Mouse (Mus musculus): Measurements from ENCODE around the gene Ets1. TPM values are rescaled to one million over a fixed set of nuclear protein-coding genes. Genes with fewer than 3 reads are reported as not detected.

Ets1 gene
- total and polyA plus RNA-seq, 3 experiments = 10.0 to 23.5 (median 19.8) TPM

DNA sequence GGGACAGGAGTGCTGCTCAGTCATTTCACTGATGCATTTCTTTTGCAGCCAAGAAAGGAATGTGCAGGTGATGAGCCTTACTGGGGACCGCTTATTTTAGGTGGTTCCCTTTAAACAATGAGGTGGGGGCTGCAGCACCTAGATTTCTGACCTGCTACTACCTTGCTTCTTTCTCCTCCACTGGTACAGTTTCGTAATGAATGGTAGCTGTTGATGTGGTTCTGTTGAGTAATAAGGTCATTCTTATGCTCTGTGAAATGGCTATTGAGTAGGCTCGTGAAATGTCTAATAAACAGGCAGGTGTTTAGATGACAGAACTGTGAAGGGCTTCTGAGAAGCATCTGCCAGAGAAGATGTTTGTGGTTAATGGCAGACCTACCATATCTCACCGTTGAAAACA, 25.5 kb downstream of the Ets1 start:
- Histone ChIP-seq H3K4me1 (ENCODE audit: control insufficient read depth in 1 of 2, insufficient read depth in 2 of 2) (peaks cover 2 to 26% of the 10 kb centered on the region in 2 experiments; a peak in 2 of 4 replicates), H3K79me2 (replicated peaks; ENCODE audit: control insufficient read depth, extremely low read depth, insufficient read depth, poor library complexity, severe bottlenecking) (no peaks in the 10 kb centered on the region), H3K9me3 (replicated peaks; ENCODE audit: low read length) (peaks cover 5% of the 10 kb centered on the region), H3K36me3 (replicated peaks in 1 of 2; ENCODE audit: control insufficient read depth in 1 of 2, insufficient read depth in 1 of 2, low read length in 1 of 2) (no peaks in the 10 kb centered on the region), H3K27me3 (replicated peaks) (no peaks in the 10 kb centered on the region), H3K27ac (ENCODE audit: insufficient read depth, low read depth) (no peak overlapping the region), H3K9ac (ENCODE audit: insufficient read depth, low read depth) (no peak overlapping the region), H3K4me3 (replicated peaks in 1 of 3; ENCODE audit: low read depth in 2 of 3, low read length in 2 of 3, poor library complexity in 1 of 3) (no peak overlapping the region), H3K4me2 (ENCODE audit: insufficient read depth, low read depth, poor library complexity, severe bottlenecking) (no peak overlapping the region)
- dilution Hi-C loops (cut with MboI; ENCODE audit: extremely low pct_ligation_motif_present, extremely low pct_unique_long_range_greater_than_20kb, low sequenced_read_pairs) (no loop called here), in situ Hi-C loops (cut with MboI; ENCODE audit: low pct_ligation_motif_present, low pct_unique_long_range_greater_than_20kb, low sequenced_read_pairs) (no loop called here)
- no peak for TF ChIP-seq GABPA (IDR thresholded peaks at IDR 0.05; ENCODE audit: insufficient replicate concordance, low read depth, low read length)
- TF ChIP-seq ZKSCAN1 (IDR thresholded peaks at IDR 0.05; ENCODE audit: borderline replicate concordance, low read depth, low read length) = no peak
- TF ChIP-seq BHLHE40 (IDR thresholded peaks at IDR 0.05; ENCODE audit: low read depth, low read length) = peak; percentile 90
- TF ChIP-seq POLR2A (IDR thresholded peaks at IDR 0.05; ENCODE audit: low read depth, low read length) = no peak
- TF ChIP-seq ZNF384 (IDR thresholded peaks at IDR 0.05; ENCODE audit: low read depth, low read length) = no peak
- peak; percentile 95 for TF ChIP-seq EP300 (IDR thresholded peaks at IDR 0.05; ENCODE audit: low read length)
- 0 out of 2 replicates have a peak, but pooled peaks have one; percentile 37 for TF ChIP-seq MAZ (IDR thresholded peaks at IDR 0.05; ENCODE audit: low read depth, low read length)
- TF ChIP-seq MXI1 (IDR thresholded peaks at IDR 0.05; ENCODE audit: low read depth, low read length) = no peak
- no peak for TF ChIP-seq KAT2A (IDR thresholded peaks at IDR 0.05; ENCODE audit: insufficient replicate concordance, low read length)
- TF ChIP-seq CHD2 (IDR thresholded peaks at IDR 0.05; ENCODE audit: low read length) = 0 out of 2 replicates have a peak, but pooled peaks have one; percentile 52
- no peak for TF ChIP-seq ZMIZ1 (IDR thresholded peaks at IDR 0.05; ENCODE audit: low read depth, low read length)
- TF ChIP-seq ZC3H11A (IDR thresholded peaks at IDR 0.05; ENCODE audit: low read depth, low read length) = no peak
- no peak; the same call in 1 of the 2 replicates for TF ChIP-seq RAD21 (IDR thresholded peaks at IDR 0.05; ENCODE audit: low read depth, low read length)
- TF ChIP-seq SMC3 (IDR thresholded peaks at IDR 0.05; ENCODE audit: low read depth, low read length) = no peak
- no peak for TF ChIP-seq POLR2AphosphoS2 (IDR thresholded peaks at IDR 0.05; ENCODE audit: low read depth, low read length)
- TF ChIP-seq CTCF (conservative IDR thresholded peaks at IDR 0.05 in 1 of 2, IDR thresholded peaks at IDR 0.05 in 1 of 2; ENCODE audit: low read depth in 2 of 2, low read length in 2 of 2) = no peak
- peak; percentile 83 for TF ChIP-seq JUN (IDR thresholded peaks at IDR 0.05; ENCODE audit: insufficient read depth, low read depth, low read length)
- no peak for TF ChIP-seq PAX5 (IDR thresholded peaks at IDR 0.05; ENCODE audit: low read length)
- TF ChIP-seq CHD1 (IDR thresholded peaks at IDR 0.05; ENCODE audit: low read depth, low read length) = no peak
- TF ChIP-seq MEF2A (IDR thresholded peaks at IDR 0.05; ENCODE audit: borderline replicate concordance, low read depth, low read length) = peak; percentile 79
- TF ChIP-seq E2F4 (IDR thresholded peaks at IDR 0.05; ENCODE audit: insufficient replicate concordance, low read depth, low read length) = no peak
- peak; percentile 92 for TF ChIP-seq RCOR1 (conservative IDR thresholded peaks at IDR 0.05; ENCODE audit: low read depth, low read length)
- TF ChIP-seq IRF4 (IDR thresholded peaks at IDR 0.05; ENCODE audit: low read depth, low read length) = peak; percentile 93
- no peak for TF ChIP-seq USF1 (IDR thresholded peaks at IDR 0.05; ENCODE audit: low read depth, low read length)
- no peak for TF ChIP-seq ELF1 (IDR thresholded peaks at IDR 0.05; ENCODE audit: low read depth, low read length)
- TF ChIP-seq ETS1 (conservative IDR thresholded peaks at IDR 0.05; ENCODE audit: low read depth, low read length) = peak; percentile 74
- TF ChIP-seq SIN3A (IDR thresholded peaks at IDR 0.05; ENCODE audit: low read length) = 0 out of 2 replicates have a peak, but pooled peaks have one; percentile 45
- no peak for TF ChIP-seq USF2 (conservative IDR thresholded peaks at IDR 0.05; ENCODE audit: low read depth, low read length)
- no peak for TF ChIP-seq HCFC1 (IDR thresholded peaks at IDR 0.05; ENCODE audit: low read depth, low read length)
- TF ChIP-seq MAFK (IDR thresholded peaks at IDR 0.05; ENCODE audit: insufficient replicate concordance, low read length) = no peak; the same call in 1 of the 2 replicates
- no peak for TF ChIP-seq TBP (conservative IDR thresholded peaks at IDR 0.05; ENCODE audit: low read depth, low read length)
- TF ChIP-seq TCF12 (IDR thresholded peaks at IDR 0.05; ENCODE audit: low read depth, low read length) = peak; percentile 92
- TF ChIP-seq UBTF (IDR thresholded peaks at IDR 0.05; ENCODE audit: low read depth, low read length) = no peak
- TF ChIP-seq NRF1 (IDR thresholded peaks at IDR 0.05; ENCODE audit: low read depth, low read length) = no peak
- TF ChIP-seq JUND (conservative IDR thresholded peaks at IDR 0.05; ENCODE audit: low read depth, low read length) = peak; percentile 88
- 0 out of 2 replicates have a peak, but pooled peaks have one; percentile 11 for TF ChIP-seq MYC (IDR thresholded peaks at IDR 0.05; ENCODE audit: low read depth, low read length)
- TF ChIP-seq MAX (IDR thresholded peaks at IDR 0.05; ENCODE audit: low read length) = no peak
- no peak for TF ChIP-seq NELFE (IDR thresholded peaks at IDR 0.05; ENCODE audit: low read depth, low read length)
- DNase-seq (ENCODE audit: extremely low read depth) = peak; percentile 54

Data from CH12.LX (cell line).